Mouse (Mus musculus) hindbrain, postnatal 0 days (tissue): ENCODE data around the gene Cdk9. TPM values are rescaled to one million over a fixed set of nuclear protein-coding genes. Genes with fewer than 3 reads are reported as not detected.

Experiments
- ATAC-seq: fragments of 200-750 bp; cut with Nextera tagmentation; 2 replicates; pipeline ENCODE4 v1.8.0; 2017; ENCODE audit warnings: mild to moderate bottlenecking, moderate TSS enrichment, moderate library complexity
- DNase-seq: peaks from one replicate; pipeline ENCODE4 v3.0.0-alpha.2; 2015; ENCODE audit warnings: low spot score
- H3K27ac ChIP-seq: fragments of 300-500 bp; sonication (generic); 2 replicates; pipeline ENCODE4 v1.5.1; 2014; ENCODE audit warnings: mild to moderate bottlenecking
- H3K27me3 ChIP-seq: fragments of 300-500 bp; sonication (generic); 2 replicates; pipeline ENCODE4 v1.6.1; 2014; ENCODE audit warnings: low read length, mixed read lengths; ENCODE audit not compliant: insufficient read depth
- H3K36me3 ChIP-seq: fragments of 300-500 bp; sonication (generic); 2 replicates; pipeline ENCODE4 v1.6.1; 2014; ENCODE audit warnings: low read length, mixed read lengths; ENCODE audit not compliant: insufficient read depth
- H3K4me1 ChIP-seq: fragments of 300-500 bp; sonication (generic); 2 replicates; pipeline ENCODE4 v1.6.1; 2014; ENCODE audit warnings: antibody characterized with exemption, low read length, mixed read lengths; ENCODE audit not compliant: insufficient read depth
- H3K4me2 ChIP-seq: fragments of 300-500 bp; sonication (generic); 2 replicates; pipeline ENCODE4 v1.6.1; 2014; ENCODE audit warnings: low read depth, mild to moderate bottlenecking, low read length, moderate library complexity, mixed read lengths
- H3K4me3 ChIP-seq: fragments of 300-500 bp; sonication (generic); 2 replicates; pipeline ENCODE4 v1.5.1; 2014; ENCODE audit warnings: low read length
- H3K9ac ChIP-seq: fragments of 300-500 bp; sonication (generic); replicated peaks from 2 replicates; pipeline ENCODE4 v1.6.1; 2014; ENCODE audit warnings: mild to moderate bottlenecking, low read length, moderate library complexity, mixed read lengths
- H3K9me3 ChIP-seq: fragments of 300-500 bp; sonication (generic); 2 replicates; pipeline ENCODE4 v1.6.1; 2016; ENCODE audit warnings: low read length, mixed read lengths
- CTCF ChIP-seq: IDR thresholded peaks from 2 replicates; pipeline ENCODE4 v1.5.1; 2016; ENCODE audit warnings: antibody characterized with exemption, control low read depth, low read depth
- WGBS: fragments of 180-500 bp; shearing (Covaris S2); extraction: QIAGEN DNeasy Blood & Tissue Kit; methylation state at CpG from one replicate; pipeline ENCODE4 v1.1.7; 2014; 5-methylcytosine and 5-hydroxymethylcytosine counted together
- polyA plus RNA-seq: library from polyadenylated mRNA; unstranded; fragments of >200 nt; fragmentation: Nextera tagmentation; extraction: Ambion mirVana; gene quantifications from 2 replicates; pipeline ENCODE4 v1.2.1, GENCODE M21; 2015
- total RNA-seq: library from RNA; depleted of rRNA; stranded (reverse); fragments of >200 nt; gene quantifications from 2 replicates; pipeline ENCODE4 v1.2.3, GENCODE M21; 2014

Gene Cdk9
- total and polyA plus RNA-seq, 2 experiments from 2014 or later: 65.3 to 108 TPM

- H3K9ac ChIP-seq: no peak overlapping the region; the same call in 1 of the 2 replicates
- no peak for TF ChIP-seq CTCF
- DNase-seq: peak; percentile 95
- peak overlapping the region; percentile 24 for H3K4me3 ChIP-seq
- peak overlapping the region; percentile 45 for H3K4me2 ChIP-seq
- WGBS: under 1% methylated on average over 16 of the region's 16 CpGs
- H3K27me3 ChIP-seq: no peaks in the 10 kb centered on the region
- ATAC-seq: peak; percentile 96
- peak overlapping the region; percentile 36 for H3K27ac ChIP-seq
- no peaks in the 10 kb centered on the region for H3K36me3 ChIP-seq
- no peaks in the 10 kb centered on the region for H3K9me3 ChIP-seq
- H3K4me1 ChIP-seq: peaks cover 3% of the 10 kb centered on the region; the same call in 1 of the 2 replicates
These were observed 14.6 kb upstream of the Cdk9 start for GRCm38 (mm10) chr2:32727435-32727834.

DNA sequence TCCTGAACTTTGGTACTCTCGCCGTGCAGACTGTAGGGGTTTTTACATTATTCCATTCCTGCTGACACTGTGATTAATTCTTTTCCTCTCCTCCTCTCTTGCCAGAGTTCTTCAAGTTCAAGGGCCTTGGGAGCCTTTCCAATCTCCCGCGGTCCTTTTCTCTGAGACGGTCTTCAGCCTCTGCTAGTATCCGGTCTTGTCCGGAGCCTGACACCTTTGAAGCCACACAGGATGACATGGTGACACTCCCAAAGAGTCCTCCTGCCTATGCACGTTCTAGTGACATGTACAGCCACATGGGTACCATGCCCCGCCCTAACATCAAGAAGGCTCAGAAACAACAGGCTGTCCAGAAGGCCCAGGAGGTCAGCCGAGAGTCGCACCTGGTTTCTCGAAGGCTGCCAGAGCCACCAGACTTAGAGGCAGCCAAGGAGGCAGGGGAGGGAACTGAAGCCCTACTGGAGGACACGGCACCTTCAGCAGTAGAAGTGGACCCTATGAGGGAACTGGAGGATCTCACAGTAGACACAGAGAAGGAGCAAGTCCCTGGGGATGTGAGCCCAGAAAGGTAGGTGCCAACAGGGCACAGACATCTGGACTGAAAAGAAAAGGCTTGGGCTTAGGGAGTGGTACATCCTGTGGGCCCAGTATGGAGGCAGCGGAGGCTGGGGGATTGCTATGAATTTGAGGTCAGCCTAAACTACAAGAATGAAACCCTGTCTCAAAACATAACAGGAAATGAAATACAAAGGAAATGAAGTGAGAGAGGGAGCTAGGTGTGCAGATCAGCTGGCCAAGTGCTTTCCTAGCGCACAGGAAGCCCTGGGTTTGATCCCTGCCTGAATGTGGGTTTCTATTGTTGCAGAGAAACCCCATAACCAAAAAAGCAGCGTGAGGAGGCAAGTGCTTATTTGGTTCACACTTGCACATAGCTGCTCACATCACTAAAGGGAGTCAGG, 12.2 kb upstream of the Cdk9 start:
- DNase-seq (no peak), ATAC-seq (no peak)
- Histone ChIP-seq H3K4me3 (no peak overlapping the region), H3K4me1 (peaks cover 3% of the 10 kb centered on the region; the same call in 1 of the 2 replicates), H3K27me3 (no peaks in the 10 kb centered on the region), H3K9ac (no peak overlapping the region), H3K4me2 (no peak overlapping the region), H3K27ac (no peak overlapping the region), H3K36me3 (no peaks in the 10 kb centered on the region), H3K9me3 (no peaks in the 10 kb centered on the region)
- no peak for TF ChIP-seq CTCF
- 74% methylated on average over 16 of the region's 16 CpGs for WGBS

- WGBS: 79% methylated on average over 4 of the region's 4 CpGs
- DNase-seq: no peak
- TF ChIP-seq CTCF: no peak
- H3K9ac ChIP-seq: no peak overlapping the region
- no peaks in the 10 kb centered on the region for H3K27me3 ChIP-seq
- no peaks in the 10 kb centered on the region for H3K36me3 ChIP-seq
- H3K4me2 ChIP-seq: no peak overlapping the region
- ATAC-seq: no peak
- no peak overlapping the region for H3K4me3 ChIP-seq
- no peak overlapping the region for H3K27ac ChIP-seq
- H3K4me1 ChIP-seq: peaks cover 3% of the 10 kb centered on the region; the same call in 1 of the 2 replicates
- H3K9me3 ChIP-seq: no peaks in the 10 kb centered on the region
These were observed 11.3 kb upstream of the Cdk9 start for GRCm38 (mm10) chr2:32724149-32724548.

DNA sequence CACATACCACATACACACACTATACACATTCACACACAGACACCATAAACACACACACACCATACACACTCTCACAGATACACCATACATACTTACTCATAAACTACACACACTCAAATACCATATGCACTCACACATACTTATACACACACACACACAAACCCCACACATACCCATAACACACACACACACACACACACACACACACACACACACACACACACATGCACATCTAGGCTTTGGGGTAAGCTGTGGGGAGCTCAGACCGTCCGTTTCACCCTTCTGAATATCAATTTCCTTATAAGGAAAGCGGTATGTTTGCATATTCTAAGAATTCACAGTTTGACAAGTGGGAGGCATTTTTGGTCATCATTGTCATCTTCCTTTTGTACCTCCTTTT, 9.7 kb upstream of the Cdk9 start:
- no peak overlapping the region for H3K9ac ChIP-seq
- WGBS: 69% methylated on average over 3 of the region's 3 CpGs
- TF ChIP-seq CTCF: no peak
- H3K9me3 ChIP-seq: no peaks in the 10 kb centered on the region
- no peaks in the 10 kb centered on the region for H3K36me3 ChIP-seq
- H3K4me2 ChIP-seq: no peak overlapping the region
- ATAC-seq: no peak
- no peak for DNase-seq
- no peaks in the 10 kb centered on the region for H3K27me3 ChIP-seq
- H3K27ac ChIP-seq: no peak overlapping the region
- peaks cover 3% of the 10 kb centered on the region; the same call in 1 of the 2 replicates for H3K4me1 ChIP-seq
- H3K4me3 ChIP-seq: no peak overlapping the region

GRCm38 (mm10) chr2:32722046-32722445, 9.2 kb upstream of the Cdk9 start:
- Histone ChIP-seq H3K27me3 (no peaks in the 10 kb centered on the region), H3K9ac (no peak overlapping the region), H3K27ac (no peak overlapping the region), H3K4me3 (no peak overlapping the region), H3K9me3 (no peaks in the 10 kb centered on the region), H3K4me1 (peaks cover 1% of the 10 kb centered on the region; the same call in 1 of the 2 replicates), H3K4me2 (no peak overlapping the region), H3K36me3 (no peaks in the 10 kb centered on the region)
- TF ChIP-seq CTCF: no peak
- DNase-seq (no peak), ATAC-seq (no peak)
- 61% methylated on average over 6 of the region's 6 CpGs for WGBS

- 46% methylated on average over 8 of the region's 8 CpGs for WGBS
- TF ChIP-seq CTCF: no peak
- no peaks in the 10 kb centered on the region for H3K27me3 ChIP-seq
- H3K9me3 ChIP-seq: no peaks in the 10 kb centered on the region
- H3K4me1 ChIP-seq: no peaks in the 10 kb centered on the region
- no peak within 1 kb of the TSS for H3K27ac ChIP-seq
- H3K4me3 ChIP-seq: no peak within 1 kb of the TSS
- H3K36me3 ChIP-seq: no peaks in the 10 kb centered on the region
- ATAC-seq (no peak), DNase-seq (peak; percentile 34)
- 0 out of 2 replicates have a peak within 1 kb of the TSS, but pooled peaks have one; percentile 7 for H3K4me2 ChIP-seq
- H3K9ac ChIP-seq: no peak within 1 kb of the TSS
These were observed 7.9 kb upstream of the Cdk9 start, which contains the start of gene Sh2d3c for GRCm38 (mm10) chr2:32720681-32721229. Gene Sh2d3c, plus strand, starts transcription at chr2:32721055.

DNA sequence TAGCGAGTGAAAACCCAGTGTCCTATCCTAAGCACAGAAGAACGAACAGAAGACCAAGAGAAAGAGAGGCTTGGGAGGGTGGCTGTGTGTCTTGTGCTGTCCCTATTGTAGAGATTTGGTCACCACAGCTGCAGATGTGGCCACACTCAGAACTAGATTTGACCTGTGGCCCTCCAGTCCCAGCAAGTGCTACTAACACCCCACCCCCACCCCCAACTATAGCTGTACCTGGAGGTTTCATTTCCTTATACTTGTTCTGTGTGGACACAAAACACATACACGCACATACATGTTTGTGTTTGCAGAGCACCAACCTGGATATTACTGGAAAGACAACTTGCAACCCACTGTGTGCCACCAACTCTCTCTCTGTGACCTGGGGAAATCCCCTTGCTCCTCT, 7.2 kb upstream of the Cdk9 start:
- no peak overlapping the region for H3K4me2 ChIP-seq
- no peak for TF ChIP-seq CTCF
- no peaks in the 10 kb centered on the region for H3K9me3 ChIP-seq
- no peaks in the 10 kb centered on the region for H3K4me1 ChIP-seq
- no peak overlapping the region for H3K4me3 ChIP-seq
- no peaks in the 10 kb centered on the region for H3K27me3 ChIP-seq
- H3K9ac ChIP-seq: no peak overlapping the region
- no peak overlapping the region for H3K27ac ChIP-seq
- no peak for ATAC-seq
- no peaks in the 10 kb centered on the region for H3K36me3 ChIP-seq
- WGBS: 81% methylated on average over 3 of the region's 3 CpGs
- DNase-seq: no peak
